Mouse (Mus musculus) E14TG2a.4 (cell line): ENCODE measurements at regions not wholly inside any gene's neighbourhood (a gene's known extent, or its start where the extent isn't known, plus 50 kb on each side); places are given as distances from the start of the nearest gene placed in this dataset.

Experiments
- CTCF ChIP-seq: conservative IDR thresholded peaks from 2 replicates; pipeline ENCODE4 v1.5.1; 2014; ENCODE audit warnings: low read length
- NANOG ChIP-seq: IDR thresholded peaks from 2 replicates; pipeline ENCODE4 v1.6.1; 2014; ENCODE audit warnings: borderline replicate concordance, low read length, mixed read lengths
- POU5F1 ChIP-seq: IDR thresholded peaks from 2 replicates; pipeline ENCODE4 v1.6.1; 2014; ENCODE audit warnings: low read length, borderline replicate concordance

DNA sequence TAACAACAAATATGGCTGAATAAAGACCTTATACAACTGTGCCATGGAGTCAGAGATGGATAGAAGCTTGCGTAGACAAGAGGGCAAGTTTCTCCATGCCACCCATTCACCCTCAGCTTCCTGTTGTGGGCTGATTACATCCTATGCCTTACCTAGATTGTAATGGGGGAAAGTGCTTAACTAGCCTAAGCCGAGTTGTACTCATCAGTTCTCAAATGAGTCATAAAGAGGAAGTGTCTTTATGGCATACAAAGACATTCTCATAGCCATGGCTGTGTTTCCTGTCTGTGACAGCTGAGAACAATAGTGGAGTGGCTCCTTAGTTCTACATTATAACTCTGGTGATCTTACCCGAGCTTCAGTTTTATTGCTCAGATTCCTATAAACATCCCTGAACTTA is 124.3 kb downstream of the Btc start:
- TF ChIP-seq CTCF (no peak), NANOG (no peak), POU5F1 (no peak)
